Mouse (Mus musculus): ENCODE measurements around the gene Lrit3.
A peak's percentile ranks its signal among the peaks of the same experiment; 100 is the strongest.
"Not testable (repeated sequence)": the region's sequence is repeated elsewhere in the genome, so short reads cannot be mapped to it uniquely, and the experiment has no call there.

Lrit3 gene

GRCm38 (mm10) chr3:129766971-129767794 is 36.6 kb downstream of the Lrit3 start:
- peak; percentile 54 to 71 for DNase-seq

GRCm38 (mm10) chr3:129766106-129766505 is 37.7 kb downstream of the Lrit3 start:
- no peak for DNase-seq

DNA sequence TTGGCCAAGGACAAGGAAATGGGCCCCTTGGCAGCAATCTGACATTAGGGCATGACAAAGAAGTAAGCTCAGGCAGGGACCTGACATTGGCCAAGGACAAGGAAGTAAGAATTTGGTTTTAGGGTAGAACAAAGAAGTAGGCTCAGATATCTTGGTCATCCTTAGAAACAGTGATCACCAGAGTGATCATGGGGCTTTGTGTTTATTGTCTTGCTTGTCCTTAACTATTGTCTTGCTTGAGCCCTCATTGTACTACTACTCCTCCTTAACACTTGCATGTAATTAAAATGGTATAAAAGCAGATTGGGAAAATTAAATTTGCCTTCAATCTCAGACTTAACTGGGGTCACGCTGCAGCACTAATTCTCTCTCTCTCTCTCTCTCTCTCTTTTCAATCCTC is 46.2 kb downstream of the Lrit3 start:
- DNase-seq: not testable (repeated sequence)

DNA sequence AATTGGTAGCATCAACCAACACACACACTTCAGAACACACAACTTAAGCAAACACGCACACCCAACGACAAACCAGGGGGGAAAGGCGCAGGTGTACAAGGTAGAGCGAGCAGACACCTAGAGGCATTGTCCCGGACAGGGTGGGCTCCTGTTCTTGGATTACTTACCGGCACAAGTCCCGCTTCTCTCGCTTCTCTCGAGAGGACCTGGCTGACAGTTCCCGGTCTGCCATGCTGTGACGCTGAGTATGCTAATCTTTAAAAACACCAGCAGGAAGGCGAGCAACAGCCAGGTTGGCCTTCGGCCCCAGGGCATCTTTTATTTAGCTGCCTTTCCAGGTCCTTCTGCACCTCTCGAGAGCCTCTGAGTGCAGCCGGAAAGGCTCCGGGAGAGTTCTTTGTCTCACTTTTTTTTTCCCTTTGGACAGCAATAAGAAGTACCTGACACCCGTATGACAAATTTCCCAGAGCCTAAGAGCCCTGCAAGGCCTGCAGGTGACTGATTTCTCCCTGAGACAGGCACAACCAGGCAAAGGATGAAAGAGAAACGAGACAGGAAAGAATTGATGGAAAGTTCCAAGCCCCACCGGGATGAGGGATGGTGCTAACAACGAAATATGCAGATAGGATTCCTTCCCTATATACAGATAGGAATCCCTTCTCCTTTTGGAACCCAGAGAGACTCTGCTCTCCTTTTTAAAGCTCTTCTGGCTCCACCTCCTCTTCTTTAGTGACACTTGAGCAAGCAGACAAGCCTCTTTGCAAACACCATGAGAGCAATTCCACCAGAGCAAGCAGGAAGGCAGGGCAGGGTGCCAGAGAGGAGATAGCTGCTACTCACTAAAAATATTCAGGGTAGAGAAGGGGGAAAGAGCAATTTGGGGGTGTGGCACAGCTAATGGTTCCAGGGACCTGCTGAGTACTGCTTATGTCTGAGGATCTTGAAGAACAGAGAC is 48.9 kb downstream of the Lrit3 start, which contains the start of gene Egf:
TSS of gene Egf (minus strand) at position 667 of the 955 bp plus-strand sequence.
- DNase-seq: peak; percentile 76 to 82

DNA sequence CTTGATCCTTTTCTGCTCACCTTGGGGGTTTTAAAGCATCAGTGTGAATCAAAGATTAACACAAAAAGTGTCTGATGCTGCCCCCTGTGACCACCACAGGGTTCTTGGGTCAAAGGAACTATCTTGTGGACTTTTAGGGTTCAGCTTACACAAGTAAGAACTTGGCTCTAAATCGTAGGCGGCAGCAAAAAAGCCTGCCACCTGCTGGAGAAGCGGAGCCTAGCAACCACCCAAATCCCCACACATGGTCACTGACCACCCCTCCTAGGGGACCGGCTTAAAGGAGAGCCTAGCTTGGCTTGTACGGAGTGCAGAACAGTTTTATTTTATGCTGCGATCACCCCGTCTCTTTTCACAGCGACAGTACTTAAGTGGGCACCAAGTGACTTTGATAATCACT is 59.0 kb downstream of the Lrit3 start:
- peak; percentile 38 to 70 for DNase-seq

- no peak for DNase-seq
Observed at GRCm38 (mm10) chr3:129742781-129743180, 61.0 kb downstream of the Lrit3 start.

GRCm38 (mm10) chr3:129738291-129739183 is 65.3 kb downstream of the Lrit3 start:
- no peak for DNase-seq

Data from kidney, postnatal 36 days (tissue).